Mouse (Mus musculus) cerebellum, postnatal 10 days (tissue): ENCODE results near the gene Hoxb7.
A peak's percentile ranks its signal among the peaks of the same experiment; 100 is the strongest.

Experiments
- DNase-seq, 2 experiments: peaks; one replicate each; pipeline ENCODE4 v3.0.0; 2021; ENCODE audit warnings: mixed read lengths in 2 of 2

Gene Hoxb7

GRCm38 (mm10) chr11:96301837-96302236, 15.4 kb downstream of the Hoxb7 start:
- DNase-seq = peak in 1 of 2 experiments; percentile 57

DNA sequence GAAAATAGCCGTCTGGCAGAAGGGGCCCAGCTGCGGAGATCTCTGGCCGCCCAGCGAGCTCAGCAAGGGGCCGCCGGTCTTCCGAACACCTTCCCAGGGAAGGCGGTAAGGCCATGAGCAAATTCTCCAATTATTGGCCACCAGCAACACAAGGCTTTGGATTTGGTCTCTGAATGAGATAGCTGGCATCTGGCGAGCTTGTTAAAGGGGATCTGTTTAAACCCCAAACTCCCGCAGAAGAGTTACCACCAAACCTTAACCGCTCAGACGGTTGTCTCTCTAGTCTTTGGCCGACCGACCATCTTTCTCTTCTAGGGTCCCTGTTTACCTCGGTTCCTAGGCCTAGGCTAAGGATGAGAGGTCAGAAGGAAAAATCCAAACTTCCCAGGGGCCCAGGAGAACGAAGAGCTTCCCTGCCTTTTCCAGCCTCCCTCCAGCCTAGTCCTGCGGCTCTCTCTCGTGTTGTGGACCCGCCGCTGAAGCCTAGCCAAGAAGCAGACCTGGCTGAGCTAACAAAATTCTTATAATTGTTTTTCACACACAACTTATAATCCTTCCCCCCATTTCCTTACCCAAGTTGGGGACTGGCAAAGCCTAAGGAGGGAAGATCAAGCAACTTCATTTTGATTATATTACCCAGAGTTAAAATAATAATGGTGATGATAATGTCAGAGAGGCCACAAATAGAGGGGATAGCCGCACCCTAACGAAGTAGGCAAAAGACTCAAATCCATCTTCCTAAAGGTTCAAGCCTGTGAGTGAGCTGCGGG, 16.1 kb downstream of the Hoxb7 start:
- no peak for DNase-seq

DNA sequence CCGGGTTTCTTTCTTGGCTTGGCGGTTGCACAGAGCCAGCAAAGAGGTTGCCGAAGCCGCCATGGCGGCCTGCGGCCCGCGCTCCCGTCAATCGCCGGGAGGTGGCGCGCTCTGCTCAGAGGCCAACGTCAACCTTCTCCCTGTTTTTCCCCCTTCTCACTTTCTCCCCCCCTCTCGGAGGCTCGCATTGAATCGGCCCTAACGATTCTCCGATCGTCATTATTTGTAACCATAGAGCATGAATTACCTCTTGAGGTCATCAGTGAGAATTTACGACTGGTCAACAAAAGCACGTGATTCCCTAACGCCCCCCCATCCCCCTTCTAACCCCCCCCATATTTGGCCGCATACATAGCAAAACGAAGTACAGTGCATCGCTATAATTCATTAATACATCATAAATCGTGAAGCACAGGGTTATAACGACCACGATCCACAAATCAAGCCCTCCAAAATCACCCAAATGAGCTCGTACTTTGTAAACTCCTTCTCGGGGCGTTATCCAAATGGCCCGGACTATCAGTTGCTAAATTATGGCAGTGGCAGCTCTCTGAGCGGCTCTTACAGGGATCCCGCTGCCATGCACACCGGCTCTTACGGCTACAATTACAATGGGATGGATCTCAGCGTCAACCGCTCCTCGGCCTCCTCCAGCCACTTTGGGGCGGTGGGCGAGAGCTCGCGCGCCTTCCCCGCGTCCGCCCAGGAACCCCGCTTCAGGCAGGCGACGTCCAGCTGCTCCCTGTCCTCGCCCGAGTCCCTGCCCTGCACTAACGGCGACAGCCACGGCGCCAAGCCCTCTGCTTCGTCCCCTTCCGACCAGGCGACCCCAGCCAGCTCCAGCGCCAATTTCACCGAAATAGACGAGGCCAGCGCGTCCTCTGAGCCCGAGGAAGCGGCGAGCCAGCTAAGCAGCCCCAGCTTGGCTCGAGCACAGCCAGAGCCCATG, 17.0 kb downstream of the Hoxb7 start, which contains the start of gene Hoxb5:
TSS of gene Hoxb5 (plus strand) at position 186 of the 949 bp plus-strand sequence.
- peak; percentile 78 to 80 for DNase-seq

DNA sequence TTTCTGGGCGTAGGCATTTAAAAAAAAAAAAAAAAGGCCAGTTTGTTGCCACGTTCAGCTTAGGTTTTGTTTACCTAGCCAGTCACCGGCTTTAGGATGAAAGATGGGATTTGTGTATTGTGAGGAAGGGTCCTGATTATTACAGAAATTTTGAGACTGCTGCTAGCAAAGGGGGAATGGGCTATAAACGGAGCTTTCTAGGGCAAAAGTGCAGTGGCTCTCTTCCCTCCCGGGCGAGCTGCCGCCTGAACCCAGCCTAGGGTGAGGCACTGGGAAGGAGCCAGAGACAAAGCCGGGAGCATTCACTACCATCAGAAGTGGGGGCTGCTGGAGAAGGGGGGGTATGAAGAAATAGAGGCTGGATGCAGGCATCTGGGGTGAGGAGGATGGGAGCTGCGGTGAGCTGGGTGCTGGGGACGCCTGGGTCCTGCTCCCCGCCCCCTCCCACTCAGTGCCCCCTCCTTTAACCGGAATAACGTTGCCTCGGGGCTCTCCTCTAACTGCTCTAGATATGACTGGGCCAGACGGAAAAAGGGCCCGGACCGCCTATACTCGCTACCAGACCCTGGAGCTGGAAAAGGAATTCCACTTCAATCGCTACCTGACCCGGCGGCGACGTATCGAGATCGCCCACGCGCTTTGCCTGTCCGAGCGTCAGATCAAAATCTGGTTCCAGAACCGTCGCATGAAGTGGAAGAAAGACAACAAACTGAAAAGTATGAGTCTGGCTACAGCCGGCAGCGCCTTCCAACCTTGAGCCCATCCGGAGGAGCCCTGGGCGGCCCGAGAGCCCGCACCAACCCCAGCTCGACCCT, 18.2 kb downstream of the Hoxb7 start:
- DNase-seq = no peak

DNA sequence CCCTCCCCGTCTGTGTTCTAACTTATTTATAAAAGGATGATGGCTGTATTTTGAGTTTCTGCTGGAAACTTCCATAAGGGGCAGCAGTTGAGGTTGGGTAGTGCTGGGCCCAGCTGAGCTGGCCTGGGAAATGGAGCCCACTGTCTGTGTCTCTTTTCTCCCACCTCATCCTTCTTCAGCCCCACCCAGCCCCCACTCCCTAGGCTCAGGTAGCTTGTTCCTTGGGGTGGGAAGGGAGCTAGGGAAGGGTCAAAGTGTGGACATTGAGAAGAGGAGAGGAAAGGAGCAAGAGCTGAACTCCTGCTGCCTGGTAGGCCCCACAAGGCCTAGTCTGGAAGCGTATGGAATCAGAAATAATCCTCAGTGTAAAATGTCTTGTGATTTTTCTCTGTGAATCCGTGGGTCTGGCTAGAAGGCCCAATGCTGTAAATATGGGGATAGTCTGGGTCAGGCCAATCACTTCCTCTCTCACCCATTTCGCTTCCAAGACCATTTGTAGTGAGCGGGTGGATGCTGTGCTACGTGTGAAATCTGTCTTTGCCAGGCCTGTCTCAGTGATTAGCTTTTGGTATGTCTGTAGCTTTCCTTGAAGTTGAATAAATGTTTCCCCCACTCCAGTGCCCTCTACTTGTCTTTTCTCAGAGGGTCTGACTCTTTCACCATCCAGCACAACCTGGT, 19.2 kb downstream of the Hoxb7 start:
- DNase-seq = no peak

- DNase-seq = no peak
Measured at GRCm38 (mm10) chr11:96306183-96306907, 19.9 kb downstream of the Hoxb7 start.

DNA sequence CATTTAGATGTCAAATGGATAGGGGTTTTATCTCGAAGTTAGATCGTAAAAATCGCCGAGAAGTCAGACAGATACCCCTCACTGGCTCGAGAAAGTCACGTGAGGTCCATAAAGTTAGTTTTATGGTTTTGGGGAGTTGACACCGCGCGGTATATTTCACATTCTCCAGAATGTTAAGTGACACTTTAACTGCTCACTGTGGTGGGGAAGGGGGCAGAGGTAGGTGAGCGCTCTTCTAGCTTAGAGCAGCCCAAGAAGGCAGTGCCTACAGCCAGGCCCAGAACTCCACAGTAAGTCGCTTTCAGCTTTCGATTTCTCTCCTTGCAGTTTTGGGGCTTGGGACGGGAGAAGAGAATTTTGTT, 20.5 kb downstream of the Hoxb7 start:
- DNase-seq = no peak

DNA sequence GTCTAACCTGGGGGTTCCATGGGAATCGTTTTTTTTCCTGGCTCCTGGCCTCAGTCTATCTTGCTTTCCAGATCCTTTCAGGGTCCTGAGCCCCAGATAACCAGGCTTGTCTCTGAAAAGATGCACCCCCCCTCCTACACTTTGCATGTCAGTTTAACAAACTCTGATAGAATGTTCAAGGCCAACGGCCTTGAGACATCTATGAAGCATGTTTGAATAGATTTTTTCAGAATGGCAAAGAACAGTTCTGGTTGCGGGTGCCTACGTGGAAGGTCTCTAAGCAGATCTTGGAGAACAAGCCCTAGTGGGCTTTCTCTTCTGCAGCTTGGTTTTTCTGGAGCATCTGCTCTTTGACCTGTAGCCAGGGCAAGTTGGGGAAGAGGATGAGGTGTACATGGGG, 22.3 kb downstream of the Hoxb7 start:
- DNase-seq = no peak

DNA sequence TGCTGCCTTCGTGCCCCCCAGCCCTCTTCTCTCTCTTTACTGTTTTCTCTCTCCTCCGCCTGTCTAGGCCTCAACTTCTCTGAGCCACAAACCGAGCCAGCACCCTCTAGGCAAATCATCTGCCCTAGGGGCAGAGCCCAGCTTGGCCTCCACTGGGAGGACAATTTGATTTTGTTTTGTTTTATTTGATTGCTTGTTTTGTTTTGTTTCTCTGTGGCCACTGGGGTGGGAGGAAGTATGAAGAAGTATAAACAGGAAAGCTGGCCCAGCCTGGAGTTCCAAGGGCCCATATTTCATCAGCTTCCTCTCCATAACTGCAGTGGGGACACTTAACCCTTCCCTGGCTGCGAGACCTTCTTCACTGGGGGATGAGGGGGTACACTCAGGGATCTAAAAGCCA, 22.9 kb downstream of the Hoxb7 start:
- DNase-seq = no peak

DNA sequence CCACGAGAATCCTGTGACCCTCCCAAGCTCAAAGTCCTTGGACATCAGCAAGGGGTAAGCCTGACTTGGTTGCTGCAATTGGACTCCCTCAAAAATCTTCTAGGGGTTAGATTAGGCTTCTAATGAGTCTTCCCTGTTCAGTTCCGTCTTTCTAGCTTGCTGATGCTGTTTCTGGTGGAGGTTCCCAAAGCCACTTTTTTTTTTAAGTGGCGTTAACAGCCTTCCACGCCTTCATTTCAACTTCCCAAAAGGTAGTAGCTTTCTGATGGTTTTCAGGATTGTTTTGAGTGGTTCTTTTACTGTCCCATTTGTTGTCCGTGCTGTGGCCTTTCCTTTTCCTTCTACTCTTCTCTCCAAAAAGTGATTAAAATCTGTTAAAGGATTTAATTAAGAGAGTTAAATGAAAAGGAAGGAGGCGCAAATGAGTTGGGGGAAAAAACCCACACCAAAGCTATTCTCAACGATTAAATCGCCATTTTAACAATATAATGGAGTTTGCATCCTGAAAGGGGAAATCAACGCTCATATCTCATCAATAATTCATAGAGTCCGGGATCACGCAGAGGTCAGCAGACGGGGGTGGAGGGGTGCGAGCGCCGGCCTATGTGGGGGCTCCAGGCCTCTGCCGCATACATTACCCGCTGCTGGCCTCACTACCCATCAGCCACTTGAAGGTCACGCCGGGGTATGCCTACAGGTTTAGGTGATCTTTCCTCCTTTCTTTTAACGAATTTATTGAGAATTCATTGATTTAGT, 23.9 kb downstream of the Hoxb7 start:
- DNase-seq = no peak

GRCm38 (mm10) chr11:96311097-96311496, 24.7 kb downstream of the Hoxb7 start:
- no peak for DNase-seq

GRCm38 (mm10) chr11:96311520-96312417, 25.3 kb downstream of the Hoxb7 start:
- peak; percentile 69 to 72 for DNase-seq

DNA sequence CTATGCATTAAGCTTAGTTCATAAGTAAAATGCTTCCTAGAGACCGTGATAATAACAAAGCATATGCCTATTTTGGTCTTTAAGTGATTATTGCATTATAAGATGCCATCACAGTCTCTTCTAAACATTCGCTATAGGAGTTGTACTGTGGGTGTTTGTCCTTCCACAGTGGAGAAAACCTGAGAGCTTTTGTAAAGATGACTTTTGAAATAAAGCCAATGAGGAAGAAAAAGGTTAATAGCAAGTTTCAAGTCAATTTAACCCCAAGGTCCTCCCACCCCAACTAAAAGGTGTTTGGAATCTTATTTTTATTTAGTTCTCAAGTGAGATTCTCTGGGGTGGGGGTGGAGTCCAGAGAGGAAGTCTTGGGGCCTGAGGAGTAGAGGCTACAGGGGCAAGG, 26.7 kb downstream of the Hoxb7 start:
- no peak for DNase-seq

GRCm38 (mm10) chr11:96313806-96314428, 27.5 kb downstream of the Hoxb7 start:
- DNase-seq = no peak

- no peak for DNase-seq
Measured at GRCm38 (mm10) chr11:96314671-96315343, 28.4 kb downstream of the Hoxb7 start.

DNA sequence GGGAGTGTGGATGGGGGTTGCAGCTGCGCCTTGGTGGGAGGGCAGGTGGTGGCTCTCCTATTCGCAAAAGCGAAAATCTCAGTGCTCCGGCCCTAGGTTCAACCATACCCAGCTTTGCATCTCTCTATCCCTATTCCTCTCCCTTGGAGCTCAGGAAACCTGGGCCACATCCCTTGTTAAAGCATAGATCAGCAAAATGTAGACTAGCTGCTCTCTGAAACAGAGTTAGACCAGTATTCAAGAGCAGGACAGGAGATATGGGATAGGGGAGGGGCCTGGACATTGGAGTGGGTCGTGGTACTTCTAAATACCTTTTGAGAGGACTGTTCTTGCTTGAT, 28.9 kb downstream of the Hoxb7 start:
- no peak for DNase-seq

DNA sequence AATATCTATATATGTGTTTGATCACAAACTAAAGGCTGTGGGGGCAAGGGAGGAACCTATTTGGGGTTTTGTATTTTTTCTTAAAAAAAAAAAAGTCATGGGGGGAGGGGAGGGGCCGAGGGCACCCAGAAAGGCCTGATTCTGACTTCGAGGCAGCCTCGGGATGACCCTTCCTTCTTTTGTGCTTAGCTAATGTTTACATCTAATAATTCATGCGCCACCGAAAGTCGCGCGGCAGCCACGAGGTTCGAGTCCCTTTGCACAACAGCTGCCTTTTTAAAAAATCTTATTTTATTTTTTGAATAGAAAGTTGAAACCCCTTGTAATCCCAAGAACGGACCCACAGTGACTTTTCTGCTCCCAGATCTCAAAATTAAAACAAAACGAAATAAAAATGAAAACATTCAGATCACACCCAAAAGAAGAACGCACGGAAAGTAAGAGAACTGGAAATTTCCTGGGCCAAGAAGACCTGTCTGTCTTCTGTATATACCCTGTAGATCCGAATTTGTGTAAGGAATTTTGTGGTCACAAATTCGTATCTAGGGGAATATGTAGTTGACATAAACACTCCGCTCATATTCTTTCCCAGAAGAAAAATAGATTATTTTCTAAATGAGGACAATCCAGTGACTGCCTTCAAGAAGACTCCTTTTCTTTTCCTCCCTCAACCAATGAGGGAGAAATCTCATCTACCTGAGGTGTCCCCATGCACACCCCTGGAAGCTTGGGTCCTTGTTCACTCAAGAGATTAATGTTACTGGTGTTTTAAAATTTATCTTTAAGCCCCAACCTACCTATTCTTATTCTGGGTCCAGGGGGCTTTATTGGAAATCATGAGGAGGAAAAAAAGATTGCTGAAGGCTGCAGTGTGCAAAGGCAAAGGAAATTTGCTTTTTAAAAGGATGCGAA, 30.5 kb downstream of the Hoxb7 start:
- DNase-seq = peak in 1 of 2 experiments; percentile 57
